Comparison of ENCODE assay signal across 21 mouse cellular contexts in genomic region chr13:3889111-3889510, GRCm38 (mm10). TPM values are rescaled to one million over a fixed set of nuclear protein-coding genes. Genes with fewer than 3 reads are reported as not detected.
A peak's percentile ranks its signal among the peaks of the same experiment; 100 is the strongest.
DNase-seq lines count a peak whose midpoint lies in the region; ATAC-seq and TF ChIP-seq lines count a peak whose summit lies in the region.
"Had no signal": no experiment of that assay in that cellular context is flagged by ENCODE, and none has a peak within 500 bp of the region (broad histone marks: within the 10 kb centered on the region; RNA-seq: fewer than 3 reads in every experiment).

No protein-coding gene starts in this region.

- DNase-seq in kidney, postnatal 36 days, result peak; percentile 36 to 52
- no peak for DNase-seq in kidney, postnatal 10 days
- DNase-seq in embryonic facial prominence, embryonic 14.5 days (ENCODE audit: low spot score), result no peak
- no peak for DNase-seq in right cerebral cortex, postnatal 4 days
- DNase-seq in layer of hippocampus, postnatal 25 days (ENCODE audit: extremely low spot score in 1 of 2, low spot score in 1 of 2), result no peak
- DNase-seq: adrenal gland, postnatal 25 days; cerebellum, adult 9-10 months; forebrain, postnatal 0 days; heart, adult 2 months; layer of hippocampus, postnatal 36 days had no signal

- no peak overlapping the region for H3ac ChIP-seq in myocyte (ENCODE audit: control insufficient read depth, insufficient read length)

- no peak overlapping the region for H3K9ac ChIP-seq in embryonic facial prominence, embryonic 14.5 days (ENCODE audit: low read depth, low read length)
- H3K9ac ChIP-seq in intestine, embryonic 15.5 days, result no peak overlapping the region
- H3K9ac ChIP-seq: forebrain, postnatal 0 days; lung, embryonic 15.5 days; midbrain, embryonic 13.5 days; stomach, embryonic 15.5 days had no signal

- WGBS in embryonic facial prominence, embryonic 14.5 days, result 89% methylated on average over 3 of the region's 3 CpGs
- 77% methylated on average over 3 of the region's 3 CpGs for WGBS in intestine, embryonic 15.5 days

- H3K36me3 ChIP-seq in embryonic facial prominence, embryonic 14.5 days (ENCODE audit: control insufficient read depth, insufficient read depth, low read length), result peaks cover 54% of the 10 kb centered on the region
- H3K36me3 ChIP-seq in intestine, embryonic 15.5 days, result peaks cover 22% of the 10 kb centered on the region
- peaks cover 27% of the 10 kb centered on the region for H3K36me3 ChIP-seq in myocyte (ENCODE audit: control insufficient read depth, insufficient read depth)

- H3K9me3 ChIP-seq in embryonic facial prominence, embryonic 14.5 days (ENCODE audit: control insufficient read depth, low read length), result no peaks in the 10 kb centered on the region
- no peaks in the 10 kb centered on the region for H3K9me3 ChIP-seq in intestine, embryonic 15.5 days
- H3K9me3 ChIP-seq: hindbrain, embryonic 10.5 days; lung, embryonic 15.5 days; midbrain, embryonic 13.5 days; stomach, embryonic 15.5 days had no signal

- no peak overlapping the region for H3K4me3 ChIP-seq in embryonic facial prominence, embryonic 14.5 days (ENCODE audit: low read depth, low read length)
- no peak overlapping the region for H3K4me3 ChIP-seq in intestine, embryonic 15.5 days (replicated peaks)
- no peak overlapping the region for H3K4me3 ChIP-seq in myocyte
- H3K4me3 ChIP-seq: heart, adult 2 months; hindbrain, embryonic 10.5 days; midbrain, embryonic 13.5 days; stomach, embryonic 15.5 days had no signal

- 0 out of 2 replicates have a peak overlapping the region, but pooled peaks have one; percentile 63 for H3K27ac ChIP-seq in embryonic facial prominence, embryonic 14.5 days (replicated peaks; ENCODE audit: low read depth, low read length)
- no peak overlapping the region for H3K27ac ChIP-seq in intestine, embryonic 15.5 days
- H3K27ac ChIP-seq: heart, adult 2 months; hindbrain, embryonic 10.5 days; midbrain, embryonic 13.5 days; stomach, embryonic 15.5 days had no signal

- no peaks in the 10 kb centered on the region for H3K27me3 ChIP-seq in embryonic facial prominence, embryonic 14.5 days (replicated peaks; ENCODE audit: control insufficient read depth, insufficient read depth, low read length)
- H3K27me3 ChIP-seq in intestine, embryonic 15.5 days (replicated peaks), result no peaks in the 10 kb centered on the region
- no peaks in the 10 kb centered on the region for H3K27me3 ChIP-seq in myocyte (ENCODE audit: control insufficient read depth, insufficient read depth, insufficient read length)
- H3K27me3 ChIP-seq: lung, embryonic 15.5 days; stomach, embryonic 15.5 days had no signal

- H3K4me1 ChIP-seq in embryonic facial prominence, embryonic 14.5 days (ENCODE audit: control insufficient read depth, insufficient read depth, low read length), result peaks cover 18% of the 10 kb centered on the region
- no peaks in the 10 kb centered on the region for H3K4me1 ChIP-seq in intestine, embryonic 15.5 days (replicated peaks)
- H3K4me1 ChIP-seq: stomach, embryonic 15.5 days had no signal

- H3K4me2 ChIP-seq in embryonic facial prominence, embryonic 14.5 days (ENCODE audit: low read depth, low read length), result peak overlapping the region; percentile 63
- peak overlapping the region; percentile 26; the same call in 1 of the 2 replicates for H3K4me2 ChIP-seq in intestine, embryonic 15.5 days (replicated peaks)
- peak overlapping the region; percentile 81 for H3K4me2 ChIP-seq in myocyte (ENCODE audit: low read depth)
- H3K4me2 ChIP-seq: midbrain, embryonic 13.5 days had no signal

- TF ChIP-seq POLR2A in myocyte (IDR thresholded peaks at IDR 0.05; ENCODE audit: insufficient read length, low read depth), result no peak

- no peak for ATAC-seq in embryonic facial prominence, embryonic 14.5 days (ENCODE audit: low read depth)
- ATAC-seq in intestine, embryonic 15.5 days, result no peak
- ATAC-seq: forebrain, postnatal 0 days; midbrain, embryonic 13.5 days had no signal

- peaks cover 40% of the 10 kb centered on the region for H3K79me2 ChIP-seq in myocyte (ENCODE audit: control insufficient read depth, insufficient read depth)

TF ChIP-seq in myocyte, 11 proteins besides CTCF, POLR2A, EP300 and RAD21:
- TF ChIP-seq MAX (IDR thresholded peaks at IDR 0.05; ENCODE audit: low read depth) (no peak), MYOG (IDR thresholded peaks at IDR 0.05; ENCODE audit: control insufficient read depth in 1 of 3, insufficient read depth in 1 of 3, insufficient read length in 2 of 3, low read depth in 2 of 3) (no peak), USF1 (IDR thresholded peaks at IDR 0.05; ENCODE audit: low read depth) (no peak), TCF3 (IDR thresholded peaks at IDR 0.05; ENCODE audit: insufficient read length, low read depth) (no peak), POLR2AphosphoS2 (IDR thresholded peaks at IDR 0.05; ENCODE audit: insufficient read length, low read depth) (no peak), SRF (IDR thresholded peaks at IDR 0.05; ENCODE audit: control insufficient read depth, insufficient read length, low read depth) (no peak), MYOD1 (IDR thresholded peaks at IDR 0.05; ENCODE audit: control insufficient read depth in 1 of 3, insufficient read length in 2 of 3, low read depth in 2 of 3) (no peak), TCF12 (IDR thresholded peaks at IDR 0.05; ENCODE audit: insufficient read depth, poor library complexity, severe bottlenecking) (no peak), E2F4 (IDR thresholded peaks at IDR 0.05; ENCODE audit: insufficient read depth) (no peak), CEBPB (IDR thresholded peaks at IDR 0.05; ENCODE audit: insufficient read depth, poor library complexity, severe bottlenecking) (no peak), REST (IDR thresholded peaks at IDR 0.05; ENCODE audit: insufficient read depth, insufficient read length) (no peak)
TF ChIP-seq in myocyte: peak in this region for 0.

RNA-seq across cellular contexts. Expression of gene Net1, which starts 28.9 kb away (rescaled TPM):
- polyA plus RNA-seq in embryonic facial prominence, embryonic 14.5 days (2014; fragmentation: Nextera tagmentation; extraction: Ambion mirVana), result 82.0 and 94.5 TPM in 2 replicates
- 124 and 131 TPM in 2 replicates for polyA plus RNA-seq in intestine, embryonic 15.5 days (2015; fragmentation: Nextera tagmentation; extraction: Ambion mirVana)
- polyA plus RNA-seq in myocyte (2012; fragmentation: generic; extraction: Trizol), result 13.7 TPM
- 10 to 100 TPM; 33.0 to 38.2 TPM for total RNA-seq in layer of hippocampus, postnatal 25 days (2021)

RNA-seq across cellular contexts. Expression of gene Tubal3, which starts 29.0 kb away (rescaled TPM):
- 0.08 TPM in 1 of 2 replicates, not detected in the other for polyA plus RNA-seq in embryonic facial prominence, embryonic 14.5 days (2014; fragmentation: Nextera tagmentation; extraction: Ambion mirVana)
- 31.1 and 36.0 TPM in 2 replicates for polyA plus RNA-seq in intestine, embryonic 15.5 days (2015; fragmentation: Nextera tagmentation; extraction: Ambion mirVana)
- polyA plus RNA-seq in myocyte (2012; fragmentation: generic; extraction: Trizol), result not detected
- not detected for total RNA-seq in layer of hippocampus, postnatal 25 days (2021)
- total RNA-seq: adrenal gland, postnatal 25 days; ES-E14; forebrain, postnatal 0 days; gastrocnemius, adult 8-10 months; heart, adult 2 months; layer of hippocampus, postnatal 36 days; left cerebral cortex, postnatal 36 days; neutrophil, adult 5-6 weeks had no signal
- polyA plus RNA-seq: heart, adult 2 months; lung, embryonic 15.5 days; midbrain, embryonic 13.5 days had no signal

RNA-seq across cellular contexts. Expression of gene Calm5, which starts 35.1 kb away (rescaled TPM):
- polyA plus RNA-seq in embryonic facial prominence, embryonic 14.5 days (2014; fragmentation: Nextera tagmentation; extraction: Ambion mirVana), result 0.58 and 0.74 TPM in 2 replicates
- not detected in 2 replicates for polyA plus RNA-seq in intestine, embryonic 15.5 days (2015; fragmentation: Nextera tagmentation; extraction: Ambion mirVana)
- polyA plus RNA-seq in myocyte (2012; fragmentation: generic; extraction: Trizol), result not detected
- not detected for total RNA-seq in layer of hippocampus, postnatal 25 days (2021)
- total RNA-seq: adrenal gland, postnatal 25 days; ES-E14; forebrain, postnatal 0 days; gastrocnemius, adult 8-10 months; heart, adult 2 months; layer of hippocampus, postnatal 36 days; left cerebral cortex, postnatal 36 days; neutrophil, adult 5-6 weeks had no signal
- polyA plus RNA-seq: forebrain, postnatal 0 days; heart, adult 2 months; heart, embryonic 16.5 days; hindbrain, embryonic 10.5 days; lung, embryonic 15.5 days; midbrain, embryonic 13.5 days; stomach, embryonic 15.5 days had no signal

RNA-seq across cellular contexts. Expression of gene Calm4, which starts 51.6 kb away (rescaled TPM):
- 25.4 and 99.1 TPM in 2 replicates for polyA plus RNA-seq in embryonic facial prominence, embryonic 14.5 days (2014; fragmentation: Nextera tagmentation; extraction: Ambion mirVana)
- not detected in 2 replicates for polyA plus RNA-seq in intestine, embryonic 15.5 days (2015; fragmentation: Nextera tagmentation; extraction: Ambion mirVana)
- polyA plus RNA-seq in myocyte (2012; fragmentation: generic; extraction: Trizol), result 0.05 TPM
- total RNA-seq in layer of hippocampus, postnatal 25 days (2021), result not detected
- total RNA-seq: adrenal gland, postnatal 25 days; ES-E14; forebrain, postnatal 0 days; heart, adult 2 months; layer of hippocampus, postnatal 36 days; left cerebral cortex, postnatal 36 days; neutrophil, adult 5-6 weeks had no signal
- polyA plus RNA-seq: forebrain, postnatal 0 days; heart, adult 2 months; heart, embryonic 16.5 days; hindbrain, embryonic 10.5 days; lung, embryonic 15.5 days; midbrain, embryonic 13.5 days had no signal

RNA-seq across cellular contexts. Expression of gene Ucn3, which starts 56.0 kb away (rescaled TPM):
- polyA plus RNA-seq in embryonic facial prominence, embryonic 14.5 days (2014; fragmentation: Nextera tagmentation; extraction: Ambion mirVana), result 0.13 TPM in 1 of 2 replicates, not detected in the other
- polyA plus RNA-seq in intestine, embryonic 15.5 days (2015; fragmentation: Nextera tagmentation; extraction: Ambion mirVana), result 0.25 and 0.44 TPM in 2 replicates
- polyA plus RNA-seq in myocyte (2012; fragmentation: generic; extraction: Trizol), result not detected
- not detected for total RNA-seq in layer of hippocampus, postnatal 25 days (2021)
- total RNA-seq: adrenal gland, postnatal 25 days; ES-E14; gastrocnemius, adult 8-10 months; heart, adult 2 months; layer of hippocampus, postnatal 36 days; neutrophil, adult 5-6 weeks had no signal
- polyA plus RNA-seq: heart, adult 2 months; heart, embryonic 16.5 days; hindbrain, embryonic 10.5 days; lung, embryonic 15.5 days; midbrain, embryonic 13.5 days; stomach, embryonic 15.5 days had no signal

Comparison
In these comparisons a context has a peak if more than half of its experiments do, and no peak if none do; other contexts are left out.
1. DNase-seq: peak in kidney, postnatal 36 days (2 of 2); none in kidney, postnatal 10 days (single experiment), embryonic facial prominence, embryonic 14.5 days (single experiment), right cerebral cortex, postnatal 4 days (single experiment) and layer of hippocampus, postnatal 25 days (0 of 2).
2. H3K4me2 ChIP-seq: peak in every context shown above with its lines; median percentile 81 in myocyte; 63 in embryonic facial prominence, embryonic 14.5 days; 26 in intestine, embryonic 15.5 days.
3. RNA of gene Tubal3, which starts 29.0 kb away (polyA plus RNA-seq): 31.1 to 36.0 TPM in intestine, embryonic 15.5 days; 0.08 TPM in embryonic facial prominence, embryonic 14.5 days and not detected in myocyte (single experiment); every median in the first group is over 10 times any median in the second.